Mouse (Mus musculus) MEL-GATA-1-ER (cell line): ENCODE data around the gene Pde6g.
"Not testable (repeated sequence)": the region's sequence is repeated elsewhere in the genome, so short reads cannot be mapped to it uniquely, and the experiment has no call there.

Source experiments
- DNase-seq: peaks from one replicate; pipeline ENCODE4 v3.0.0-alpha.2; 2012; ENCODE audit warnings: low read depth; ENCODE audit errors: extremely low read depth

Gene Pde6g

DNA sequence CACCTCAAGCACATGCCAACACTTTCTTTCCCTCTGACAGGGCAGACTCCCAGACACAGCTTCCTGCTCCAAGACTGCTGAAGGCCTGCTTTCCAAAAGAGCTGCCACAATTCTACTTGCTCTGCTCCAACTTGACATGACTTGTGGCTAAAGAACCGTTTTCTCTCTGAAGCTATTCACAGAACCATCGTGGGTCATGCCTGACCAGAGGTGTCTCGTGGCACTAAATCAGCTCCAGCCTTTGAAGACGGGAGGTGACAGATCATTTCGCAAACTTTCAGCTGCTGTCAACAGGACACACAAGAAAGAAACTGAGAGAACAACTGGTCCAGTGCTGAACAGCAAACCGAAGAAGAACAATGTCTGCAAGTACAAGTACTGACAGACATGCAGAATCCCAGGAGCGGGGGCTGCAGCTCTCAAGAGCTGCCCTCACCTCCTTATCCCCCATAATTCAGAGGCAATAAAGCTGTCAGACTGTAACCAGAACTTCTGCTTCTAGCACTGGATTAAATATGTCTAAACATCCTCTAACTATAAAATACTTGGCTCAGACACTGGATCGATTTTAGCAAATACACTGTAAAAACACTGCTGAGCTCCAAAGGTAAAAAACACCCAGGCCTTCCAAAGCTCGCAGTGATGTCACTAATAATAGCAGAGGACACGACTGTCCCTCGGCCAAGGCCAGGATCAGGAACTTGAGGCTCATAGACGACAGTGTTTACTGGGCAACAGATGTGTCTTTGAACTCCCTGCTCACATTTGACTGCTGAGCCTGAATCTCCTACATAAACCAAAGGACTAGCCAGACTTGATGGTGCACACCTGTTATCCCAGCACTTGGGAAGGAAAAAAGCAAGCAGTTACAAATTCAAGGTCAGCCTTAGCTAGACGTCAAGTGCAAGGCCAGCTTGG lies 30.4 kb downstream of the Pde6g start:
- no peak for DNase-seq

GRCm38 (mm10) chr11:120418592-120418991 lies 34.7 kb downstream of the Pde6g start:
- no peak for DNase-seq

DNA sequence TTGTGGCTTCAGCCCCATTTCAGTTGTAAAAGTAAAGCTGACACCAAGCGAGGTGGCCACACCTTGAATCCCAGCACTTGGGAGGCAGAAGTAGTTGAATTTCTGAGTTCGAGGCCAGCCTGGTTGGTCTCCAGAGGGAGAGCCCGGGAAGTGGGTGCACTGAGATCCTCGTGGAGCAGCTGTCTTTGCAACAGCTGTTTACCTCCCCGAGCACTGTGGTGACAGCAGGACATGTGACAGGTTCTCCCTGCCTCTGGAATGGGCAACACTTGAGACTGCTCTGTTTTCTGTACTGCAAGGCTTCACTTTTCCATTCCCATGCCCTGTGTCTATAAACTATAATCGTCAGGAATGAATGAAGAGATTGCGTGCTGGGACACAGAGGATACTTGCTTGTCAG lies 35.4 kb downstream of the Pde6g start:
- DNase-seq, result no peak

GRCm38 (mm10) chr11:120413621-120414020 lies 39.7 kb downstream of the Pde6g start:
- not testable (repeated sequence) for DNase-seq

- DNase-seq, result no peak
Measured at GRCm38 (mm10) chr11:120406445-120406844, 46.9 kb downstream of the Pde6g start.

GRCm38 (mm10) chr11:120405867-120406266 lies 47.4 kb downstream of the Pde6g start:
- peak; percentile 92 for DNase-seq

- peak; percentile 86 for DNase-seq
Measured at GRCm38 (mm10) chr11:120404814-120405213, 48.5 kb downstream of the Pde6g start.

- DNase-seq, result no peak
Measured at GRCm38 (mm10) chr11:120399319-120399718, 54.0 kb downstream of the Pde6g start.
